ENCODE assay signal across 19 mouse cellular contexts in the genomic region with DNA sequence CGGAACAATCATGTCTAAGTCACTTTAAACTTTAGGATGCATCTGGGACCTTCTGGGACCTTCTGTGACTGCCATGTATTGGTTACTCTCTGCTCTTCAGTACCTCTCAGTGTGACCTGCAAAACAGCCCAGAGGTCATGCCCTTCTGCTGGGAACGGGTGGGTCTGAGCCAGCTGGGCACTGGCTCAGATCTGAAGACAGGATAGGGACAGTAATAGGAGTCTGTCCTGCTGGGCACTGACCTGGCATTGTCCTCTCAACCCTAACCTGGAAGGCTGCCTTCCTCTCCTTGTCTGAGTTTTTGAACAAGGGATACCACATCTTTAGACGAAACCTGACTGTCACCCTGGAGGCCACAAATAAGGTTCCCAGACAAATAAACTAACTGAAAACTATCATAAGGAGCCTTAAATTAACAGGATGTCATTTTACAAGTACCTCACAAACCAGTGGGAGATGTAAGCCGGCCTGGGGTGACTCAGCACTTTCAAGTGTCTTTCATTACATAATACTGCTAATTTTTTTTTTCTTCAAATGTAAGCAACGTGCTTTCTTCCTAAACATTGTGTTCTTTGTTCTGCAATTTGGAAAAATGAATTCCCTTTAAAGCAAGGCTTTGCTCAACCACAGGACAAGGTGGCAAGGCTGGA.
A peak's percentile ranks its signal among the peaks of the same experiment; 100 is the strongest.
DNase-seq lines count a peak whose midpoint lies in the region; ATAC-seq and TF ChIP-seq lines count a peak whose summit lies in the region.
"Had no signal": no experiment of that assay in that cellular context is flagged by ENCODE, and none has a peak within 500 bp of the region (broad histone marks: within the 10 kb centered on the region; RNA-seq: fewer than 3 reads in every experiment).

No protein-coding gene starts in this region.

- TF ChIP-seq POLR2A in liver, adult 2 months (IDR thresholded peaks at IDR 0.05; ENCODE audit: extremely low read depth, insufficient read depth, low read length), result no peak
- no peak for TF ChIP-seq POLR2A in MEL (IDR thresholded peaks at IDR 0.05; ENCODE audit: control insufficient read depth in 1 of 2, insufficient read depth in 1 of 2, low read depth in 1 of 2, low read length in 2 of 2, poor library complexity in 1 of 2)

- TF ChIP-seq CTCF in liver, adult 2 months (IDR thresholded peaks at IDR 0.05; ENCODE audit: low read depth, low read length), result no peak
- TF ChIP-seq CTCF in liver, postnatal 0 days (IDR thresholded peaks at IDR 0.05; ENCODE audit: low read depth), result no peak
- TF ChIP-seq CTCF in MEL (IDR thresholded peaks at IDR 0.05 in 2 of 3, conservative IDR thresholded peaks at IDR 0.05 in 1 of 3; ENCODE audit: control insufficient read depth in 1 of 3, insufficient read depth in 1 of 3, low read depth in 2 of 3, low read length in 3 of 3, poor library complexity in 1 of 3, severe bottlenecking in 1 of 3), result no peak

- intact Hi-C loops in heart, postnatal 36 days (cut with DNase I), result no loop called here

- H3K4me3 ChIP-seq in liver, adult 2 months (ENCODE audit: insufficient read depth, low read depth, low read length), result no peak overlapping the region
- no peak overlapping the region for H3K4me3 ChIP-seq in liver, postnatal 0 days (ENCODE audit: low read depth, low read length)
- no peak overlapping the region for H3K4me3 ChIP-seq in MEL (ENCODE audit: control insufficient read depth in 1 of 2, insufficient read depth in 1 of 2, low read depth in 2 of 2, low read length in 2 of 2)
- no peak overlapping the region for H3K4me3 ChIP-seq in midbrain, embryonic 11.5 days (ENCODE audit: low read depth, low read length)
- H3K4me3 ChIP-seq: embryonic facial prominence, embryonic 12.5 days; heart, adult 2 months; limb, embryonic 12.5 days; midbrain, embryonic 15.5 days; stomach, embryonic 15.5 days had no signal

- no peaks in the 10 kb centered on the region for H3K36me3 ChIP-seq in liver, adult 2 months (ENCODE audit: control insufficient read depth, insufficient read depth, low read length)
- no peaks in the 10 kb centered on the region for H3K36me3 ChIP-seq in liver, postnatal 0 days (replicated peaks; ENCODE audit: insufficient read depth, low read length)
- no peaks in the 10 kb centered on the region for H3K36me3 ChIP-seq in MEL (ENCODE audit: control insufficient read depth in 1 of 2, insufficient read depth in 2 of 2, low read length in 2 of 2)
- no peaks in the 10 kb centered on the region for H3K36me3 ChIP-seq in midbrain, embryonic 11.5 days (ENCODE audit: control insufficient read depth, insufficient read depth, low read length)
- H3K36me3 ChIP-seq: embryonic facial prominence, embryonic 12.5 days; limb, embryonic 12.5 days; midbrain, embryonic 15.5 days; stomach, embryonic 15.5 days had no signal

- no peak for ATAC-seq in liver, postnatal 0 days
- peak; percentile 42 for ATAC-seq in granulocyte monocyte progenitor cell, adult 5-6 weeks (replicated peaks; ENCODE audit: poor library complexity, severe bottlenecking)
- ATAC-seq in midbrain, embryonic 11.5 days (ENCODE audit: low FRiP score), result no peak
- ATAC-seq: forebrain, postnatal 0 days; inflammation-experienced regulatory T-cells, adult 6 months; midbrain, embryonic 15.5 days had no signal

- DNase-seq in kidney, adult 11 months, result peak; percentile 14
- DNase-seq in kidney, postnatal 14 days, result no peak
- DNase-seq in liver, adult 2 months (ENCODE audit: extremely low read depth, low read depth, low spot score), result peak; percentile 94
- no peak for DNase-seq in liver, postnatal 0 days
- peak; percentile 13 for DNase-seq in MEL (ENCODE audit: low read depth, low spot score)
- DNase-seq in midbrain, embryonic 11.5 days (ENCODE audit: low spot score, missing footprints), result no peak
- DNase-seq in heart, postnatal 36 days, result no peak
- DNase-seq: cerebellum, adult 18-20 months; cerebellum, postnatal 36 days; forebrain, postnatal 0 days; heart, adult 2 months had no signal

- H3K27ac ChIP-seq in liver, adult 2 months (replicated peaks; ENCODE audit: insufficient read depth, low read depth, low read length), result peak overlapping the region; percentile 20; the same call in 1 of the 2 replicates
- H3K27ac ChIP-seq in liver, postnatal 0 days (ENCODE audit: low read depth), result no peak overlapping the region
- H3K27ac ChIP-seq in MEL (ENCODE audit: control insufficient read depth, low read depth, low read length), result no peak overlapping the region; the same call in 1 of the 2 replicates
- H3K27ac ChIP-seq in midbrain, embryonic 11.5 days (ENCODE audit: low read depth, low read length), result no peak overlapping the region
- H3K27ac ChIP-seq: embryonic facial prominence, embryonic 12.5 days; heart, adult 2 months; limb, embryonic 12.5 days; liver, embryonic 14.5 days; macrophage; midbrain, embryonic 15.5 days; stomach, embryonic 15.5 days had no signal

- no peaks in the 10 kb centered on the region for H3K9me3 ChIP-seq in liver, postnatal 0 days (ENCODE audit: low read length)
- no peaks in the 10 kb centered on the region for H3K9me3 ChIP-seq in MEL (replicated peaks; ENCODE audit: insufficient read depth, low read length)
- H3K9me3 ChIP-seq in midbrain, embryonic 11.5 days (ENCODE audit: control insufficient read depth, low read length), result no peaks in the 10 kb centered on the region
- H3K9me3 ChIP-seq: embryonic facial prominence, embryonic 12.5 days; limb, embryonic 12.5 days; midbrain, embryonic 15.5 days; stomach, embryonic 15.5 days had no signal

- H3K9ac ChIP-seq in liver, adult 2 months (ENCODE audit: low read depth, low read length), result no peak overlapping the region
- H3K9ac ChIP-seq in liver, postnatal 0 days (replicated peaks), result no peak overlapping the region
- no peak overlapping the region for H3K9ac ChIP-seq in MEL (ENCODE audit: control insufficient read depth, low read depth, low read length, poor library complexity, severe bottlenecking)
- H3K9ac ChIP-seq in midbrain, embryonic 11.5 days (ENCODE audit: low read length), result no peak overlapping the region
- H3K9ac ChIP-seq: embryonic facial prominence, embryonic 12.5 days; forebrain, postnatal 0 days; limb, embryonic 12.5 days; liver, embryonic 14.5 days; midbrain, embryonic 15.5 days; stomach, embryonic 15.5 days had no signal

- H3K4me2 ChIP-seq in liver, postnatal 0 days (ENCODE audit: low read depth, low read length), result no peak overlapping the region
- H3K4me2 ChIP-seq in midbrain, embryonic 11.5 days, result no peak overlapping the region
- H3K4me2 ChIP-seq: embryonic facial prominence, embryonic 12.5 days; limb, embryonic 12.5 days; midbrain, embryonic 15.5 days; stomach, embryonic 15.5 days had no signal

- WGBS in liver, adult 2 months, result 17% methylated on average over 5 of the region's 5 CpGs
- 46% methylated on average over 5 of the region's 5 CpGs for WGBS in liver, postnatal 0 days (ENCODE audit: insufficient replicate concordance)
- 70% methylated on average over 5 of the region's 5 CpGs for WGBS in midbrain, embryonic 11.5 days

- H3K27me3 ChIP-seq in liver, adult 2 months (ENCODE audit: control insufficient read depth, insufficient read depth, low read length), result no peaks in the 10 kb centered on the region
- no peaks in the 10 kb centered on the region for H3K27me3 ChIP-seq in liver, postnatal 0 days (ENCODE audit: insufficient read depth, low read length)
- H3K27me3 ChIP-seq in MEL (ENCODE audit: control insufficient read depth in 1 of 2, insufficient read depth in 2 of 2, low read length in 2 of 2), result no peaks in the 10 kb centered on the region
- no peaks in the 10 kb centered on the region for H3K27me3 ChIP-seq in midbrain, embryonic 11.5 days (ENCODE audit: control insufficient read depth, insufficient read depth, low read length)
- H3K27me3 ChIP-seq: midbrain, embryonic 15.5 days; stomach, embryonic 15.5 days had no signal

- TF ChIP-seq EP300 in liver, postnatal 0 days (IDR thresholded peaks at IDR 0.05; ENCODE audit: low read depth), result no peak
- no peak for TF ChIP-seq EP300 in MEL (IDR thresholded peaks at IDR 0.05; ENCODE audit: low read depth in 1 of 2, low read length in 2 of 2)

- no peak for TF ChIP-seq RAD21 in MEL (IDR thresholded peaks at IDR 0.05; ENCODE audit: low read depth, low read length)

- no peaks in the 10 kb centered on the region for H3K79me2 ChIP-seq in liver, adult 2 months (ENCODE audit: control insufficient read depth, insufficient read depth, low read length)
- H3K79me2 ChIP-seq in MEL (ENCODE audit: control insufficient read depth, insufficient read depth, low read length, poor library complexity), result no peaks in the 10 kb centered on the region

- H3K4me1 ChIP-seq in liver, adult 2 months (ENCODE audit: control insufficient read depth, insufficient read depth, low read length), result peaks cover 17% of the 10 kb centered on the region
- H3K4me1 ChIP-seq in liver, postnatal 0 days (ENCODE audit: insufficient read depth), result no peaks in the 10 kb centered on the region
- H3K4me1 ChIP-seq in MEL (ENCODE audit: control insufficient read depth in 1 of 2, insufficient read depth in 2 of 2, low read length in 2 of 2), result no peaks in the 10 kb centered on the region
- no peaks in the 10 kb centered on the region for H3K4me1 ChIP-seq in midbrain, embryonic 11.5 days (ENCODE audit: control insufficient read depth, insufficient read depth, low read length)
- H3K4me1 ChIP-seq: embryonic facial prominence, embryonic 12.5 days; limb, embryonic 12.5 days; stomach, embryonic 15.5 days had no signal

TF ChIP-seq in MEL, 35 proteins besides CTCF, POLR2A, EP300 and RAD21:
- TF ChIP-seq HCFC1 (IDR thresholded peaks at IDR 0.05; ENCODE audit: low read depth, low read length) (no peak), RCOR1 (IDR thresholded peaks at IDR 0.05; ENCODE audit: low read depth, low read length) (no peak), POLR2AphosphoS5 (IDR thresholded peaks at IDR 0.05; ENCODE audit: borderline replicate concordance, low read depth, low read length) (no peak), MYB (IDR thresholded peaks at IDR 0.05; ENCODE audit: low read depth, low read length) (no peak), ETS1 (IDR thresholded peaks at IDR 0.05; ENCODE audit: low read depth, low read length) (no peak), TCF12 (IDR thresholded peaks at IDR 0.05; ENCODE audit: low read depth, low read length) (no peak), NELFE (IDR thresholded peaks at IDR 0.05; ENCODE audit: low read depth, low read length) (no peak), MEF2A (IDR thresholded peaks at IDR 0.05; ENCODE audit: extremely low read depth, insufficient replicate concordance, low read depth, low read length, poor library complexity, severe bottlenecking) (no peak), USF2 (IDR thresholded peaks at IDR 0.05; ENCODE audit: borderline replicate concordance in 1 of 2, insufficient read depth in 1 of 2, low read depth in 1 of 2, low read length in 2 of 2) (no peak), E2F4 (IDR thresholded peaks at IDR 0.05; ENCODE audit: borderline replicate concordance, low read depth, low read length) (no peak), TBP (IDR thresholded peaks at IDR 0.05; ENCODE audit: low read depth, low read length) (no peak), ZMIZ1 (IDR thresholded peaks at IDR 0.05; ENCODE audit: low read depth, low read length) (no peak), JUND (IDR thresholded peaks at IDR 0.05; ENCODE audit: low read depth, low read length) (no peak), UBTF (IDR thresholded peaks at IDR 0.05; ENCODE audit: borderline replicate concordance, insufficient read depth, low read depth, low read length) (no peak)

Comparison
In these comparisons a context has a peak if more than half of its experiments do, and no peak if none do; other contexts are left out.
1. DNase-seq: peak in kidney, adult 11 months (single experiment), liver, adult 2 months (single experiment) and MEL (single experiment); none in kidney, postnatal 14 days (single experiment), liver, postnatal 0 days (single experiment), midbrain, embryonic 11.5 days (single experiment) and heart, postnatal 36 days (0 of 2).